Mouse (Mus musculus): ENCODE measurements around the gene Gm10600. TPM values are rescaled to one million over a fixed set of nuclear protein-coding genes. Genes with fewer than 3 reads are reported as not detected.
"Not testable (repeated sequence)": the region's sequence is repeated elsewhere in the genome, so short reads cannot be mapped to it uniquely, and the experiment has no call there.

Gene Gm10600
- not detected in 2 replicates for total RNA-seq (2017)

DNA sequence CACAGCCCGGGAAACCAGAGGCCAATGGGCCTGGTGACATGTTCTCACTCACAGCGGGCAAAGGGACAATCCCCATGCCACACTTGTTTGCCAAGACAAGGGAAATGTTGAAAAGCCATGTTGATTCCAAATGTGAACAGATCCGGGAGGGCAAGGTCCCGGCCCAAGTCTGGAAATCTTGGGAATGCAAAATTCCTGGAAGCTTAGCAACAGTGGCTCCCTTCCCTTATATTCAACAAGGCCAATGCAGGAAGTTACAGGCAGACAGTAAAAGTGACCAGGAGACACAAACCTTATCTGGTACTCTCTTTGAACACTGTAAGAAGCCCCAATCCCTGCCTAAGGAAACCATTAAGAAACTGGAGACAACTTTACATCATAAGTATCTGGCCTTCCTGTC, at the start of gene Gm10600:
Gm10600 (plus strand) TSS at position 301 of the 400 bp plus-strand sequence.
- not testable (repeated sequence) for ATAC-seq (replicated peaks; ENCODE audit: low read depth, poor library complexity, severe bottlenecking)

DNA sequence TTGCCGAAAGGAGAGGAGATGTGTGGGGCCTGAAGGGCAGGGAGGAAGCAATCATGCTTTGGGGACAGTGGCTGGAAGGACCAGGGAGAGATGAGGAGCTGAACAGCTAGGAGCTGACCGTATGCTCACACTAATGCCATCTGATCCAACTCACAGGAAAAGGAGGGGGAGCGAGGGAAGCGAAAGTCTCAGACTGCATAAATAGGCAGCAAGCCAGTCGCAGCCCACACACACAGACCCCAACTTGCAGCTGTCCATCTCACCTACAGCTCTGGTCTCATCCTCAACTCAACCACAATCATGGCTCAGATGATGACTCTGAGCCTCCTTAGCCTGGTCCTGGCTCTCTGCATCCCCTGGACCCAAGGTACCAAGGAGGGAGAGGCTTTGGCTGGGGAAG, 15.0 kb downstream of the Gm10600 start, which contains the start of gene Ccl21b:
Ccl21b (plus strand) TSS at position 301 of the 400 bp plus-strand sequence.
- ATAC-seq (replicated peaks; ENCODE audit: low read depth, poor library complexity, severe bottlenecking) = not testable (repeated sequence)

Other genes with a start within 250 kb of the Gm10600 start
- gene Gm21093, start 205.9 kb upstream of the Gm10600 start, total RNA-seq (2017) = 0.49 TPM in 1 of 2 replicates, not detected in the other
- gene Gm3893, start 149.4 kb upstream of the Gm10600 start, total RNA-seq (2017) = not detected in 2 replicates
- gene Gm13304, start 125.8 kb upstream of the Gm10600 start, total RNA-seq (2017) = not detected in 2 replicates
- not detected in 2 replicates for gene Gm13306, start 87.2 kb upstream of the Gm10600 start, total RNA-seq (2017)
- 0.23 and 1.1 TPM in 2 replicates for gene Gm13305, start 72.0 kb upstream of the Gm10600 start, total RNA-seq (2017)
- gene Ccl21b, start 15.1 kb downstream of the Gm10600 start, total RNA-seq (2017) = not detected in 2 replicates
- not detected in 2 replicates for gene Gm21953, start 53.6 kb downstream of the Gm10600 start, total RNA-seq (2017)
- 0.18 TPM in 1 of 2 replicates, not detected in the other for gene Fam205a3, start 77.7 kb downstream of the Gm10600 start, total RNA-seq (2017)
- gene Gm21586, start 198.7 kb downstream of the Gm10600 start, total RNA-seq (2017) = not detected in 2 replicates
- 0.18 and 0.49 TPM in 2 replicates for gene Gm2163, start 226.1 kb downstream of the Gm10600 start, total RNA-seq (2017)